Mouse (Mus musculus): ENCODE results near the gene Pex3.

GRCm38 (mm10) chr10:13569818-13570217 lies 16.9 kb upstream of the Pex3 start:
- no peak for TF ChIP-seq POLR2A (IDR thresholded peaks at IDR 0.05; ENCODE audit: insufficient read length, low read depth)
- no peak for TF ChIP-seq TCF12 (IDR thresholded peaks at IDR 0.05; ENCODE audit: insufficient read depth, poor library complexity, severe bottlenecking)
- no peak for TF ChIP-seq MYOD1 (IDR thresholded peaks at IDR 0.05; ENCODE audit: control insufficient read depth in 1 of 3, insufficient read length in 2 of 3, low read depth in 2 of 3)
- no peak for TF ChIP-seq USF1 (IDR thresholded peaks at IDR 0.05; ENCODE audit: low read depth)
- TF ChIP-seq MAX (IDR thresholded peaks at IDR 0.05; ENCODE audit: low read depth) = no peak
- no peak for TF ChIP-seq MYOG (IDR thresholded peaks at IDR 0.05; ENCODE audit: control insufficient read depth in 1 of 3, insufficient read depth in 1 of 3, insufficient read length in 2 of 3, low read depth in 2 of 3)
- TF ChIP-seq E2F4 (IDR thresholded peaks at IDR 0.05; ENCODE audit: insufficient read depth) = no peak
